Mouse (Mus musculus) intestine, postnatal 0 days (tissue): ENCODE results near the gene Scgb2b24. TPM values are rescaled to one million over a fixed set of nuclear protein-coding genes. Genes with fewer than 3 reads are reported as not detected.

Experiments used
- ATAC-seq: fragments of 200-750 bp; cut with Nextera tagmentation; 2 replicates; pipeline ENCODE4 v1.8.0; 2017; ENCODE audit warnings: mild to moderate bottlenecking, moderate TSS enrichment, moderate library complexity
- H3K27ac ChIP-seq: fragments of 300-500 bp; sonication (generic); 2 replicates; pipeline ENCODE4 v1.5.1; 2014; ENCODE audit warnings: mild to moderate bottlenecking, low read depth, low read length, moderate library complexity
- H3K27me3 ChIP-seq: fragments of 300-500 bp; sonication (generic); replicated peaks from 2 replicates; pipeline ENCODE4 v1.6.1; 2014; ENCODE audit warnings: low read length, mixed read lengths; ENCODE audit not compliant: control insufficient read depth, insufficient read depth
- H3K36me3 ChIP-seq: fragments of 300-500 bp; sonication (generic); 2 replicates; pipeline ENCODE4 v1.6.1; 2014; ENCODE audit warnings: mild to moderate bottlenecking, moderate library complexity; ENCODE audit not compliant: control insufficient read depth, insufficient read depth
- H3K4me1 ChIP-seq: fragments of 300-500 bp; sonication (generic); replicated peaks from 2 replicates; pipeline ENCODE4 v1.6.1; 2014; ENCODE audit warnings: antibody characterized with exemption, low read length, mixed read lengths; ENCODE audit not compliant: control insufficient read depth, insufficient read depth
- H3K4me2 ChIP-seq: fragments of 300-500 bp; sonication (generic); replicated peaks from 2 replicates; pipeline ENCODE4 v1.6.1; 2014; ENCODE audit warnings: low read depth, mild to moderate bottlenecking, moderate library complexity
- H3K4me3 ChIP-seq: fragments of 300-500 bp; sonication (generic); 2 replicates; pipeline ENCODE4 v1.5.1; 2014; ENCODE audit warnings: low read depth, low read length
- H3K9ac ChIP-seq: fragments of 300-500 bp; sonication (generic); 2 replicates; pipeline ENCODE4 v1.6.1; 2014; ENCODE audit warnings: mild to moderate bottlenecking, low read depth, low read length
- H3K9me3 ChIP-seq: fragments of 300-500 bp; sonication (generic); 2 replicates; pipeline ENCODE4 v1.6.1; 2016; ENCODE audit warnings: mixed run types; ENCODE audit not compliant: control insufficient read depth
- CTCF ChIP-seq: sonication (generic); IDR thresholded peaks from 2 replicates; pipeline ENCODE4 v1.5.1; 2016; ENCODE audit warnings: low read depth, mild to moderate bottlenecking, control low read depth, antibody characterized with exemption, moderate library complexity
- WGBS: fragments of 180-500 bp; shearing (Covaris S2); extraction: QIAGEN DNeasy Blood & Tissue Kit; methylation state at CpG from one replicate; pipeline ENCODE4 v1.1.7; 2014; 5-methylcytosine and 5-hydroxymethylcytosine counted together
- polyA plus RNA-seq: library from polyadenylated mRNA; unstranded; fragments of >200 nt; fragmentation: Nextera tagmentation; extraction: Ambion mirVana; gene quantifications from 2 replicates; pipeline ENCODE4 v1.2.1, GENCODE M21; 2015

Gene Scgb2b24
- polyA plus RNA-seq, result not detected in 2 replicates

DNA sequence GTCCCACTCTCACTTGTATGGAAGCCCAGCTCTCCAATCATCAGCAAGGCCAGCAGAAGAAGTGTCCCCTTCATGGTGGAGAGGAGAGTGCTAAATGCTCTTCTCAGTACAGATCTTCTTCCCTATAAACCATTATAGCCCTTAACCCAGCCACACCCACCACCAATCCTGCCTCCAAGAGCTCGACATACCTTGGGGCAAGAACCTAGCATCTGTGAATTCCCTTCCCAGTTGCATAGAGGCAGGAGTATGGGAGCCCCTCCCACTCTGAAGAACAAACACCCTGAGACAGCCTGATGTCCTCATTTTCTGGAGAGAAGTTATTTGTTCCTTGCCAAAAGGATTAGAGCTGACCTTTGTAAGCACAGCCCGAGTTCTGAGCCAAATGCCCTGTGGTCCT is at the start of gene Scgb2b24:
Scgb2b24 (minus strand) TSS at position 101 of the 400 bp plus-strand sequence.
- Histone ChIP-seq H3K4me3 (no peak within 1 kb of the TSS), H3K9me3 (no peaks in the 10 kb centered on the region; the same call in 1 of the 2 replicates), H3K4me1 (no peaks in the 10 kb centered on the region), H3K4me2 (no peak within 1 kb of the TSS), H3K27me3 (no peaks in the 10 kb centered on the region), H3K9ac (no peak within 1 kb of the TSS), H3K36me3 (no peaks in the 10 kb centered on the region), H3K27ac (no peak within 1 kb of the TSS)
- ATAC-seq, result no peak
- 69% methylated on average over 2 of the region's 2 CpGs for WGBS
- TF ChIP-seq CTCF, result no peak

DNA sequence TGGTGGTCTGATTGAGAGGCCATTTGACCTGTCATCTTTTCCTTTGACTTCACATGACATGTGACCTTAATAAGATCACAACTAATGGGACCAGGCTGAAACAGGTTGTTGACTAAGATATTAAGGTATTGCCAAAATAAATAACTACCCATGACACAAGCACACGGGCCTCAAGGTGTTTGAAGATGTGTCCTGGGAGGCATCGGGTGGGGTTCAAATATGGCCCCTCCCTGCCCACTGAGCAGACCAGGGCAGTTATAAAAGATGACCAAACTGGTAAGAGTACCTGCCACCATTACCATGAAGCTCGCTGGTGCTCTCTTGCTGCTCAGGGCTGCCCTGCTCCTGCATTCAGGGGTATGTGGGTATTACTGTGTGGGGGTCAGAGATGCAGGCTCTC is 4.4 kb upstream of the Scgb2b24 start, which contains the start of gene Scgb1b24:
Scgb1b24 (plus strand) TSS at position 301 of the 400 bp plus-strand sequence.
- no peak within 1 kb of the TSS for H3K4me2 ChIP-seq
- H3K4me3 ChIP-seq, result no peak within 1 kb of the TSS
- peaks cover 9% of the 10 kb centered on the region; the same call in 1 of the 2 replicates for H3K9me3 ChIP-seq
- H3K36me3 ChIP-seq, result no peaks in the 10 kb centered on the region
- 80% methylated on average over 3 of the region's 3 CpGs for WGBS
- no peak within 1 kb of the TSS for H3K9ac ChIP-seq
- H3K4me1 ChIP-seq, result no peaks in the 10 kb centered on the region
- H3K27ac ChIP-seq, result no peak within 1 kb of the TSS
- no peak for TF ChIP-seq CTCF
- ATAC-seq, result no peak
- no peaks in the 10 kb centered on the region for H3K27me3 ChIP-seq

DNA sequence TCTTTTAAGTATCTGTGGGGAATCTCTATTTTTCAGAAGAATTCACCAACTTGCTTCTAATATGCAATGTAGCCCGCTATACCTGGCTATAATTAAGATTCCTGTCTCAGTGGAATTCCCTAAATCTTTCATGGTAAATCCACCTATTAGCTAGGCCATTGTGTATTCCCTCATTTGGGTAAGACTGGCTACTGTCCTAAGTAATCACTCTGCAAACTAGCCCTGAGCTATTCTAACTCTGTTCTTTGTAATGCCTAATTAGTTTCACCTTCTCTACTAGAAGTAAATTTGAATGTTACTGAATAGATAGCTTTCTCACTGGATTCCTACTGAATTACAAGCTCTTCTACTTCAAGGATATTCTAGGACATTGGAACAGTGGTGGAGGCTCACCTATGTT is 49.2 kb downstream of the Scgb2b24 start:
- ATAC-seq, result no peak
- H3K9me3 ChIP-seq, result 0 out of 2 replicates have a peak, but pooled peaks cover 4% of the 10 kb centered on the region

More for the DNA sequence above, 49.2 kb downstream of the Scgb2b24 start:
- no peak for TF ChIP-seq CTCF
- Histone ChIP-seq H3K4me2 (no peak overlapping the region), H3K9ac (no peak overlapping the region), H3K4me1 (no peaks in the 10 kb centered on the region), H3K27ac (no peak overlapping the region), H3K4me3 (no peak overlapping the region), H3K36me3 (no peaks in the 10 kb centered on the region), H3K27me3 (no peaks in the 10 kb centered on the region)
- WGBS, result 29% methylated on average over 1 of the region's 1 CpGs

Other genes with a start within 250 kb of the Scgb2b24 start
- gene Scgb2b21, start 218.9 kb downstream of the Scgb2b24 start, polyA plus RNA-seq, result not detected in 2 replicates
- gene Scgb1b24, start 4.5 kb upstream of the Scgb2b24 start, polyA plus RNA-seq, result not detected in 2 replicates
- gene Scgb2b26, start 205.7 kb upstream of the Scgb2b24 start, polyA plus RNA-seq, result not detected in 2 replicates